Mouse (Mus musculus) cortical plate, adult 2 months (tissue): Measurements from ENCODE around the gene Lpar3. TPM values are rescaled to one million over a fixed set of nuclear protein-coding genes. Genes with fewer than 3 reads are reported as not detected.
A peak's percentile ranks its signal among the peaks of the same experiment; 100 is the strongest.

Experiments used
- H3K27ac ChIP-seq: fragments of 200-500 bp; 2 replicates; pipeline ENCODE4 v1.5.1; 2012; ENCODE audit warnings: low read length, control low read depth, inconsistent platforms; ENCODE audit not compliant: insufficient read depth
- H3K4me1 ChIP-seq: fragments of 200-500 bp; 2 replicates; pipeline ENCODE4 v1.6.1; 2011; ENCODE audit warnings: low read length; ENCODE audit not compliant: control insufficient read depth, insufficient read depth
- H3K4me3 ChIP-seq: fragments of 200-500 bp; 2 replicates; pipeline ENCODE4 v1.5.1; 2011; ENCODE audit warnings: mild to moderate bottlenecking, low read length, control low read depth; ENCODE audit not compliant: insufficient read depth
- CTCF ChIP-seq: fragments of 200-500 bp; IDR thresholded peaks from 2 replicates; pipeline ENCODE4 v1.5.1; 2011; ENCODE audit warnings: mild to moderate bottlenecking, control low read depth, low read length; ENCODE audit not compliant: insufficient read depth; ENCODE audit errors: extremely low read depth
- POLR2A ChIP-seq: fragments of 200-500 bp; IDR thresholded peaks from 2 replicates; pipeline ENCODE4 v1.6.1; 2011; ENCODE audit warnings: mild to moderate bottlenecking, low read length, control low read depth; ENCODE audit not compliant: insufficient read depth; ENCODE audit errors: extremely low read depth
- polyA plus RNA-seq: library from polyadenylated mRNA; depleted of rRNA; stranded (reverse); fragments of >200 nt; gene quantifications from 2 replicates; pipeline ENCODE4 v1.2.3, GENCODE M21; 2012

Lpar3 gene
- polyA plus RNA-seq, 1 experiment = 0.31 TPM

- Histone ChIP-seq H3K27ac (no peak overlapping the region), H3K4me1 (no peaks in the 10 kb centered on the region), H3K4me3 (no peak overlapping the region)
- no peak for TF ChIP-seq POLR2A
- no peak for TF ChIP-seq CTCF
Measured at GRCm38 (mm10) chr3:146274503-146274902, 53.7 kb downstream of the Lpar3 start.

GRCm38 (mm10) chr3:146275360-146276025 is 54.7 kb downstream of the Lpar3 start:
- H3K4me1 ChIP-seq = no peaks in the 10 kb centered on the region
- no peak overlapping the region for H3K27ac ChIP-seq
- no peak overlapping the region for H3K4me3 ChIP-seq
- TF ChIP-seq POLR2A = no peak

DNA sequence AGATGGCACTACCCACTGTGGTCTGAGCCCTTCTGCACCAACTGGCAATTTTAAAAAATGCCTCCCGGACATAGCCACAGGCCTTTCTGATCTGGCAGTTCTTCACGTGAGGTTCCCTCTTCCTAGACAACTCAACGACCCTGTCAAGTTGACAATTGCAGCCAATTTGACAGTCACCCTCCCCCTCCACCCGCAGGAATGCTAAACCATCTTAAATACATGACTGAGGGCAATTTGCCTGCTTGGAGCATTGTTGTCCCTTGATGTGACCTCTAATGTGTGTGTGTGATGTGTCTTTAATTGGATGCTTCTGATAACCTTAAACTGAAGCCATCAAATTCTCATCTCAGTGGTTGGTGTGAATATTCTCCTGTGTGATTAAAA is 55.3 kb downstream of the Lpar3 start:
- Histone ChIP-seq H3K4me1 (no peaks in the 10 kb centered on the region), H3K27ac (no peak overlapping the region), H3K4me3 (no peak overlapping the region)
- TF ChIP-seq POLR2A = no peak
- no peak for TF ChIP-seq CTCF

GRCm38 (mm10) chr3:146276991-146277390 is 56.2 kb downstream of the Lpar3 start:
- H3K4me3 ChIP-seq = no peak overlapping the region
- no peak overlapping the region for H3K27ac ChIP-seq
- TF ChIP-seq CTCF (no peak), POLR2A (no peak)
- H3K4me1 ChIP-seq = no peaks in the 10 kb centered on the region

DNA sequence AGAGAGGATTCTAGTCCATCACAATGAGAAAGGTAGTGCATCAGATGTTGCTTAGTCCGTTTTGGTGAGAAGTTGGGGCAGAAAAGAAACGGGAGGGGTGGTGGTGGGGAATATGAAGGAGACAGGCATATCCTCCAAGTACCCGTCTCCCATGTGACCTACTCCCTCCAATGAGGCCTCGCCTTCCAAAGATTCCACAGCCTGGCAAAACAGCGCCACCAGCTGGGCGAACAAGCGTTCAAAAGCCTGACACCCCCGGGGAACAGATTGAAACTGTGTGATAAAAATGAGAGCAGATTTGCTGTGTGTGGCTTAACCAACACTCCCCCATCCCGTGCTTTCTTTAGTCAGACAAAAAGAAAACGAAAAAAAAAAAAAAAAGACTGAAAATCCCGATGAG is 56.7 kb downstream of the Lpar3 start:
- Histone ChIP-seq H3K4me3 (no peak overlapping the region), H3K4me1 (no peaks in the 10 kb centered on the region), H3K27ac (no peak overlapping the region)
- peak; percentile 47 for TF ChIP-seq CTCF
- TF ChIP-seq POLR2A = no peak

DNA sequence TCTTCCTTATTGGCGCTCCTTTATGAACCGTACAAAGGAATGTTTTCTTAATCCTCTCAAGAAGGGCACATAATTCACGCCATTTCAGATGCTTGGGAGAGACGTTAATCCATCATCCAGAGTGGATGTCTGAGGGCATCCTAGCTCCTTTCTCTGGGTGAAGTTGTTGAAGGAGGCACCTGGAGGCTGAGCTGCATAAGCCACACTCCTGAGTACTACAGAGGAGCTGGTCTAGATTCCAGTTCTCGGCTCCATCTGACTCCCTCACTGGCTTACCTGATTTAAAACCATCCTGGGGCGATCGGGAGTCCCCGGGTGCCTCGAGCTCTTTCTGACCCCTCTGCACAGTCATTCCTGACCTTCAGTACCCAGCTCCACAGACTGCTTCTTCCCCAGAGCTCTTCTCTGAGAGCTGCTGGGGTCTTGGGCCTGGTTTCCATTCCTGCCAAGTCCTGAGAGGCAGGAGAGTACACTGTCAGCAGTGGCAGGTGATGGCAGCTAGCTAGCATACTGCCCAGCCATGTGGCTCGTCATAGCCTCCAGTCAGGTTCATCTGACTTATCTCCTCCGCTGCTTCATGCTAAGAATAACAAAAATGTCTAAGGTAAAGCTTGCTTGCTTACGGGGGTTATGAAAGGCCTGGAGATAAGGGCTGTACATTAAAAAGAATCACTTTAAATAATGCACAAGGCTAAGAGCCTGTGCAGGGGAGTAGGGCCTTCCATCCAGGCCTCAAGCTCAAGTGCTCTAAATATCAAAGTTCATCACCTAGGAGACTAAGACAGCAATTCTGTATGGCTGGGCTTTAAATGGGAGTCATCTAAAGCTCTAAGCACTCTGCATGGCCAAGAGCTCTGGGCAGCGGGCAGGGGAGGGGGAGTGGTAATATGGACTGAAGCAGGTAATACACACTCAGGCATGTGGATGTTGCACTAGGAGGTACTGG is 57.7 kb downstream of the Lpar3 start:
- no peak for TF ChIP-seq CTCF
- no peak for TF ChIP-seq POLR2A
- Histone ChIP-seq H3K4me1 (no peaks in the 10 kb centered on the region), H3K4me3 (no peak overlapping the region), H3K27ac (no peak overlapping the region)

DNA sequence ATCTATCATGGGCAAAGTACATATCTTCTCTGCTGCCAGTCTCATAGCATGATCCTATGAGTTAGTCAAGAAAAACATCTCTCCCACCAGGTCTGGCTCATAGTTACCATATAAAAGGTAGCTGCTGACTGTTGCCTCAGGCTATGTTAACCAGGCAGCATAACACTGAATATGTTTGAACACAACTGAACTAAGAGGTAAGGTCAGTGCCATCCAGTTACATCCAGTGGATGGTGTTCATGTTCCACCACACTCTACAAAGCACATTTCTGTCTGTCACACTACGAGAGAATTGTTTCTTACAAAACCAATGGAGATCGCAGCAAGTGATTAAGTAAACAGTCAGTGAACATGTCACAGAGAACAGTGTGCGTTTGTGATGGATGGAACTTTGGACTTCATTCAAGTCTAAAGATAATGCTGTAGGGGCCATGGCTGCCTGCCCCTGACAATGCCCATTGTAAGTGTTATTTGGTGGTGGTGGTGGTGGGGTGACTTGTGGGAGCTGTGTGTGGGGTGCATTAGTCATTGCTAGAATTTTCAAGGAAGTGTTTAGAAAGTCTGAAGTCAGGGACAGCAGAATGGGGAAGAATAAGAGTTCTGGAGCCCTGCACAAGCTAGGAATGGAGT is 63.1 kb downstream of the Lpar3 start:
- Histone ChIP-seq H3K27ac (no peak overlapping the region), H3K4me3 (no peak overlapping the region), H3K4me1 (no peaks in the 10 kb centered on the region)
- TF ChIP-seq CTCF (no peak), POLR2A (no peak)

DNA sequence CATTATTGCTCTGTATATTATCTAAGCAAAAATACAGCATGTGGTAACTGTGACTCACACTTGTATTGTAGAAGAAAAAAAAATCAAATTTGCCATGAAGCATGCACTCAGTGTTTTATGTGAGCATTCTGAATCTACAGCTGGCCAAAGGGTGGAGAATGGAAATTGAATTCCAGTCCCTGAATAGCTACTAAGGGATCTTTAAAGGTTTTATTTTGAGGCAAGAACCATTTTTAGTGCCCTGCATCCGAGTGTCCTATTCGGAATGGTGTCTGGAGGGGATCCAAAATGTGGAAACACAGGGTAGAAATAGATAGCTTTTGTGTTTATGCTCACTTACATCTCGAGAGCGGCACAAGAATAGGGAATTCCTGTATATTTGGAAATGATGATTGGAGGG is 65.4 kb downstream of the Lpar3 start:
- Histone ChIP-seq H3K4me3 (no peak overlapping the region), H3K4me1 (no peaks in the 10 kb centered on the region), H3K27ac (no peak overlapping the region)
- TF ChIP-seq POLR2A (no peak), CTCF (no peak)

DNA sequence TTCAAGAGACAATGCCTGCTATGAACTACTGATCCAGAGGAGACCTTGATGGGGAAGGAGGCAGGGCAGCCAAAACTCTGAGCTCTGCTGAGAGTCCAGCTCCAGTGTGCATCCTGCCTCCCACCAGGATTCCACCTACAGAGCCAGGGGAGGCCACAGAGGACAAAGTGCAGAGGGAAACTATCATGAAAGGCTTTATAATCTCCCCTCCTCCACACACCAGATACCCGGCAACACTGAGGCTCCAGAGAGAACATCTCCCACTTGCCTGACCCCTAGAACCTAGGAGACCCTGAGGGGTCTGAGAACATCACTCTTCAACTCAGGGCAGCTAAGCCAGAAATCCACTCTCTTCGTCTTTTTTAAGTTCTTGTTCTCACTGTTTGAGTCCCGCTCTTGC is 71.2 kb downstream of the Lpar3 start:
- no peak for TF ChIP-seq POLR2A
- TF ChIP-seq CTCF = no peak

More for the DNA sequence above, 71.2 kb downstream of the Lpar3 start:
- H3K27ac ChIP-seq = no peak overlapping the region
- no peaks in the 10 kb centered on the region for H3K4me1 ChIP-seq
- H3K4me3 ChIP-seq = no peak overlapping the region
